Mouse (Mus musculus): ENCODE measurements around the gene Olfr867.

The Olfr867 gene

GRCm38 (mm10) chr9:20057462-20057861, at the start of gene Olfr867:
Gene Olfr867, minus strand, starts transcription at chr9:20057562.
- no peak for DNase-seq (ENCODE audit: low read depth, low spot score)

- no peak for DNase-seq (ENCODE audit: low read depth, low spot score)
Observed at GRCm38 (mm10) chr9:20098326-20098725, 41.0 kb upstream of the Olfr867 start, which contains the start of gene Olfr868. Gene Olfr868, plus strand, starts transcription at chr9:20098626.

- no peak for DNase-seq (ENCODE audit: low read depth, low spot score)
Observed at GRCm38 (mm10) chr9:20073523-20074177, 16.3 kb upstream of the Olfr867 start.

GRCm38 (mm10) chr9:20071291-20071690, 13.9 kb upstream of the Olfr867 start:
- DNase-seq (ENCODE audit: low read depth, low spot score): no peak

- DNase-seq (ENCODE audit: low read depth, low spot score): no peak
Observed at GRCm38 (mm10) chr9:20070236-20070635, 12.9 kb upstream of the Olfr867 start.

DNA sequence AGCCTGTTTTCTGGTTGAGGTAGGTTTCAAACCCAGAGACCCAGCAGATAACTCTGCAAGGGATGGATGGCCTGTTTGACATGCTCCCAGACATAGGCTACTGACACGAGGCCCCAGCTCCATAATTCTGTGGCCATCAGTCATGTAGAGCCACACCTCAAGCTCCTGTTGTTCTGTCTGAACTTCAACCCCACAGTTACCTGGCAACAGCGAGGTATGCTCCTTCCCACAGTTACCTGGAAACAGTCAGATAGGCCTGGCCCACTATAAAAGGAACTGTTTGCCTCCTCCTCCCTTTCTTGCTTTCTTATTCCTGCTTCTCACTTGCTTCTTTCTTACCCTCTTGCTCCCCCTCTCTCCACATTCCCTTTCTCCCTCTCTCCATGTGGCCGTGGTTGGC, 9.4 kb downstream of the Olfr867 start:
- DNase-seq (ENCODE audit: low read depth, low spot score): no peak

DNA sequence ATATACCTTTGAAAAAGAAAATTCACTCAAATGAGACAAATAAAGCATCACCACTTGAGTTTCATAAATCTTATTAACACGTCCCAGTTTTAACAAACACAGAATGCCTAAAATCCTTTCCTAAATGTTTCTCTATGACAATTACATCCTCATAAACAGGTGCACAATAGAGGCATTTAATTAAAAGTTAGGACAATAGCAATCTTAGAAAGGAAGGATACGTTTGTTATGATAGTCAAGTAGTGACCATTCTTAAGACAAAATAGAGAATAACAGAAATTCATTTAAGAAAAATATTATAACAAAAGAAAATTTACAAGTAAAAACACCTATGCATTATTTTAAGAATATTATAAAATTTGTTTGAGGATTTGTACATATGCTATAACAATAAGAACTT, 29.4 kb downstream of the Olfr867 start, which contains the start of gene Olfr866:
Gene Olfr866 (minus strand): TSS at position 101 of the 400 bp plus-strand sequence.
- no peak for DNase-seq (ENCODE audit: low read depth, low spot score)
